Mouse (Mus musculus) layer of hippocampus, postnatal 36 days (tissue): ENCODE results near the gene Tnf. TPM values are rescaled to one million over a fixed set of nuclear protein-coding genes. Genes with fewer than 3 reads are reported as not detected.

Experiments
- DNase-seq, 2 experiments: peaks; one replicate each; pipeline ENCODE4 v3.0.0; 2022
- total RNA-seq, 2 experiments: library from RNA; stranded (reverse); gene quantifications; 2 replicates each; pipeline ENCODE4 v1.2.3; 2021

The Tnf gene
- total RNA-seq, 2 experiments from 2014 or later: not detected

DNA sequence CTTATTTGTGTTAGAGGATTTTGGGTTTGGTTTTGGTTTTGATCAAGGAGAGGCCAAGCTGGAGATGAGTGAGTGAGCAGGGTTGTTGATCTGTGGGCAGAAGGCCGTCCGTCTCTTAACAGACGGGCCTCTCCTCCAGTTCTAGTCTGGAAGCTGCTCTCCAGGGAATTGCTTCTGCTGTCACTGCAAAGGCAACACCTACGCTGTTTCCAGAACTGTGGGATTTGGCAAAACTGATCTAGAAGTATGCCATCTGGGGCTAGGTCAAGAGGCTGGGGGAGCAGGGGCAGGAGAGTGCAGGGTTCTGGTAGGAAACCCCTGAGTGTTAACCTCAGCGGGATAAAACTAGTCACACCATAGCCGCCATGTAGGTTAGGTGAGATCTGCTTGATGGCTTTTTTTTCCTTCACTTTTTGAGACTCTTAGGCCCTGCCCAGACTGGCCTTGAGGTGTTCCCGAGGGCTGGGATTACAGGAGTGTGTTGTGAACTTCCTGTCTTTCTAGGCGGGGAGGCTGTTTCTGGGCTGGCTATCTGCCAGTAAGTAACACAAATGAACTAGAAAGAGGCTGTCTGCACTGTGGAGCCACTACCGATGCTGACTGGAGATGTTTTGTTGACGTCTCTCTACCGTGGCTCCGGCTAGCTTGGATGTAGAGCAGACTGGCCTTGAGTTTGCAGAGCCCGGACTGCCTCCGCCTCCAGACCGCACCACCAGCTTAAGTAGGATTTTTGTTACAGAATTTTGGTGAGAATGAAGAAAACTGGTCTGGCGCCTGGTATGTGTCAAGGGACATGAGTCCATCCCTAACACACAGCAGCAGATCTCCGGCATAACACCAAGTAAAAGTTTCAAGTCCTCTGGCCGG, 31.5 kb upstream of the Tnf start, which contains the start of gene Atp6v1g2:
Gene Atp6v1g2, plus strand, starts transcription at position 547 of the 867 bp plus-strand sequence.
- DNase-seq: no peak

DNA sequence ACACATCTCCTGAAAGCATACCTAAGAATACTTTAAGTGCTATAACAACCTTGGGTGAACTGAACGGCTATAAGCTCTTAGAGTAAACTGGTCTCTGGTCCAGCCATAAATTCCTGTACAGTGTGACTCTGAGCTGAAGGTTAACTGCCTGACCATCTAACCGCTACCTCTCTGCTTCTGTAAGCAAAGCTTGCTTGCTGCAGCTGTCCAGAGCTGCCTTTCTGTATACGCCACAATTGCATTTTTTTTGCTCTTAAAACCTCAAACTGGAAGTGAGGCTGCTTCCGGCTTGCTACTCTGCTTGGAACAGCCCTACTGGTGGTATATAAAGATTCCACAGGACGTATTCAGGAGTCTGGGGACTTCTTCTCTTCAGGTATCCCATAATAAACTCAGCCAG, 30.9 kb upstream of the Tnf start:
- DNase-seq: no peak

DNA sequence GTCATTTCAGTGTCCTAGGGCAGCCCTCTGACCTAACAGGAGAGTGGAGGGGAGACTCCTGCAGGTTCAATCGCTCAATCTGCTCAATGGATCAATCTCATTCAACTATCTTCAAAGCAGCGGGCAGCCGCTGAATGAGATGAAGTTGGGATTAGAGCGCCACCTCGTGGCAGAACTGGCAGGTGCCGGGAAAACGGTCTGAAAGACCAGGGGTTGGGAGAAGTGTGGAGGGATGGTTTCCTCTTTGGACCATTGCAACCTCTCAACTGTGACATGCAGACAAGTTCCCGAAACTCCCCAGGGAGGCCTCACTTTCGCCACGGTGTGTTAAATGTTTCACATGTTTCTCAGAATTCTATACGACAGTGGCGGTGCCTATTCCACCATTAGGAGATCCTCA, 30.2 kb upstream of the Tnf start:
- peak; percentile 85 to 87 for DNase-seq

DNA sequence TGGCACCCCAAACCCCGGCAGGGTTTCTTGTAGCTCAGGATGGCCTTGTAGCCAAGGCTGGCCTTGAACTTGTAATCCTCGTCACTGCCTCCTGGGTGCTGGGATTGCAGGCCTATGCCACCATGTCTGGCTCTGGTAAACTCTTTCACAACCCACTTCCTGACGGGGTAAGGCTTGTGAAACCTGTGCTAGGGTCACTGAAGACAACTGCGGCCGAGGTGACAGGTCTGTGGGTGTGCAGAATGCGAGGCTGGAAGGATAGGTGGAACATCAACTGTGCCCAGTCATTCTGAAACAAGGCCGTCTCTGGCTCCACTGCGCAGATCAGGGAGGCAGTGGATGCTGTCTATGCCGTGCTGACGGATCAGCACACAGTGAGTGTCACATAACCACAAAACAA, 29.2 kb upstream of the Tnf start:
- DNase-seq: no peak

DNA sequence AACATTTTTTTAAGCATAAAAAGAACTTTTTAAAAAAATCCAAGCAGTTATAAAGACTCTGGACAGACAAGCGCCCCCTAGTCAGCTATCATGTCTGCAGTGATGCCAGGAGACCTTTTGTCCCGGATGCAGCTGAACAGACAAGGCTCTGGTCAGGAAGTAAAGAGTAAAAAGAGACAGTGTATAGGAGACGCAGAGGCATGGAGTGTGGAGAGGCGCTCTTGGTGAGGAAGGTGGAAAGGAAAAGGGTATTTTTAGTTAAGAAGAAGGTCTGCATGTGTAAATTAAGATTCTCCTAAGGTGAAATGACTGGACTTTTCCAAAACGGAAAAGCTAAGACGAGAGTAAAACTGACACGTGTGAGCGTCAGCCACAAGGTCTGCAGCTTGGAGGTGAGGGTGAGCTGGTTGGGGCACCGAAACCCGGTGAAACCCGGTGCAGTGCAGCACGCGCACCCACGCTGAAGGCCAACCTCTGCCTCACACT, 24.8 kb upstream of the Tnf start:
- DNase-seq: no peak

DNA sequence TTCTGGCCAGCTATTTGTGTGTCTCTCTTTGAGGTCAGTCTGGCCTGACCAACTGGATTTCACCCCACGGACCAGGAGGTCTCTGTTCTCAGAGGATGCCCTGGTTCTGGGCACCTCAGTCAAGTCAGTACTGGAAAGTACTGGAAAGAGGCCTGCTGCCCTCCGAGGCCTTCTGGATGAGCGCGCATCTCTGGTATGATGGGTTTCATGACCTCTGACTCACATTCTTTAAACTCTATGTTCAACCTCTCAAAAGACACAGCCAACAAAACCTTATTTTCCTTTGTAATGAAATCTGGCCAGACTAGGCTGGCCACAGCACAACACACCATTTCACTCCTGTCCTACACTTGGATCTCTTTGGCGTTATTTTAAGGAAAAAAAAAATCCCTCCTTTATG, 23.6 kb upstream of the Tnf start:
- DNase-seq: no peak

DNA sequence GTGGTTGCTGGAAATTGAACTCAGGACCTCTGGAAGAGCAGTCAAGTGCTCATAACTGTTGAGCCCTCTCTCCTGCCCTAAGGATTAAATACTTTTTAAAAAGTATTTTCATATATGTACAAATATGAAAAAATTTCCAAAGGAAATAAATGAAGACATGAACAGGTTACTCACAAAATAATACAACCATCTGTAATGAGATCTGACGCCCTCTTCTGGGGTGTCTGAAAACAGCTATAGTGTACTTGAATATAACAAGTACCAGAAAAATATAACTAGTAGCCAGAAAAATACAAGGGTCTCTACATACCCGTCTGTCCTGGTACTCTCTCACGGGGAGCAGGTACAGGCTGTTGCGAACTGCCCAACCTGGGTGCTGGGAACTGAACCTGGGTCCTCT, 22.8 kb upstream of the Tnf start:
- no peak for DNase-seq

DNA sequence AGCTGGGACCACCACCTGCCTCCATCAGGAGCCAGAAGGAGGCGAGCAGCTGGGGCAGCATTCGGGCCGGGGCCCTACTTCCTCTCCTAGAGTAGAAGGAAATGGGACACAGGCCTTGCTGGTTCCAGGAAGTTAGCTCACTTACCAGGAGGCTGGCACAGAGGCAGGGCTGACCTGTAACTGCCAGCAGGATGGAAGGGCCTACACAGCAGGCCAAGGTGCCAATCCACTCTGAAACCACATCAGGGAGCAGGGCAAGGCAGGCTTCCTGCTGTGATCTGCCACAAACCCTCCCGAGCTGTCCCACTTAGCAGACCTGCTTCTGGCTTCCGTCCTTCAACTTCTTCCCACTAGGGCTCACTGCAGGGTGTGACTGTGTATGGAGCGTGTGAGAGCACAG, 20.5 kb upstream of the Tnf start:
- no peak for DNase-seq

DNA sequence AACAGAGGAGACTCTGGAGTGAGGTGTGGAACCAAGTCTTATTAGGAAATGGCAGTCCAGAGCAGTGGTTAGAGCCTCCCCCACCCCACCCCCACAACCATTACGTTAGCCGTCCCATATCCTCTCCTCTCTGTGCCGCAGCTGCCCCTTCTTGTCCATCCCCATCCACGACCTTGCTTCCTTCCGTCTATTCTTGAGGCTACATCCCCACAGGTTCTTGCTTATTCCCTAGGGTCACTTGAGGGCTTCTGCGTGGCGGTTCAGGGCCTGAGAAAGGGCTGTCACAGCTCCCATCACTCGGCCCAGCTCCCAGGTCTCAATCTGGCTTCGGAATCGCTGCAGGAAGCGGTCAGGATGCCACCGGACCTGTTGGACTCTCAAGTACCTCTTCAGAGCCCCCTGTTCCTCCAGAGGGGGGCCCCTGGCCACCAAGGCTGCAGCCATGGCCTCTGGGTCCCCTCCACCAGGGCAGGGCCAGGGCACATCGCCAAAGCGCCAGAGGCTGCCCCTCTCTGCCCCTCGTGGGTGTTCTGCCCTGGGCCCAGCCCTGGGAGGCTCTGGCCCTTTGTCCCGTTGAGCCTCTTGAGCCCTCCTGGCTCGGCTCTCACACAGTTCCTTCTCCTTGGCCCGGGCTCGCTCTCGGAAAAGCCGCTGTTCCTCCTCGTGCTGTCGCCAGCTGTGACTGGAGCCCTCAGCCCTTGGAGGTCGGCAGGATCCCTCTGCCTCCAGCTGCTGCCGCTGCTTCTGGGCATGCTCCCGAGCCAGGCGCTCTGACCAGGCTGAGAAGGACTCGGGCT, 18.5 kb upstream of the Tnf start, which contains the start of gene Gm16181:
Gene Gm16181, plus strand, starts transcription at position 679 of the 797 bp plus-strand sequence.
- no peak for DNase-seq

DNA sequence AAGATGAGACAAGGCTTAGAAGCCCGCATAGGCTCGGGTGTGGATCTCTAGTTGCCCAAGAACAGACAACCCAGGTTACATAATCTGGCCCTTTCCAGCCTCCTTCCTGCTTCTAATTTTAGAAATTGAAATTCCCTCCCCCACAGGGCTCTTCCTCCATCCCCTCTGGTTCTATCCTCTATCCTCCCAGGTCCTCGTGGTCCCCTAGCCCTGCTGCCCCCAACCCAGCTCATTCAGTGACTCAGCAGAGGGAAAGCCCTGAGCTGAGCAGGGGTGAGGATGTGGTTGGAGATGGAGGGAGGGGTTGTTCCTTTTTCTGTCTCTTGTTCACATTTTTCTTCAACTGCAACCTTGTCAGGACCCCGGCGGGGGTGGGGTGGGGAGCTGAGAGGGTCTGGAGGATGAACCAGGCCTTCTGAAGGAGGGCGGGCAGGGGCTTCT, 17.8 kb upstream of the Tnf start:
- DNase-seq: no peak

DNA sequence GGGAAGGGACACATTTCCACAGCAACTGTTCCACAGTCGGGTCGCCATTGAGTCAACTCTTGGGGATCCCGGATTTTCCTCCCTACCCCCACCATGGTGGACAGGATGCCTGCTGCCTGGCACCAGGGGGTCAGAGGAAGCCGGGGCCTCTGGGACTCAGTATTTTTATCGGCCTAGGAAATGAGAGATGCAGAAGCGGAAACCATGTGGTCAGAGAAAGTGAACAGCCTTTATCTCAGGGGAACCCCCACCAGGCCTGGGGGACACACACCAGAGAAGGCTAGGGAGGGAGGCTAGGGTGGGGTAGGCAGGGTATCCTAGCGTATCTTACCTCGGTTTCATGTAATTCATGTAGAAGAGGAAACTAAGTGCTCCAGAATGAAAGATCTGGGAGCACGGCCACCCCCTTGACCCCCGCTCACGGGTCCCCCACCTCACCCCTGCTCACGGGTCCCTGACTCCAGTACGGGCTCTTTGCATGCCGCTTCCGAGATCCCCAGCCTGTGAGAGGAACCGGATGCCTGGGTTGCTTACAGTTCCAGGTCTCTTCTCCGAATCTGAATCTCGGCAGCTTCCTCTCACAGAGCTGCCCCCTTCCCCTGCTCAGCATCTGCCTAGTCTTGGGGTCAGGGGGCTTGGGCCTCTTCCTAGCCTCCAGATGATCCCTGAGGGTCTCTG, 16.8 kb upstream of the Tnf start:
- DNase-seq: no peak

DNA sequence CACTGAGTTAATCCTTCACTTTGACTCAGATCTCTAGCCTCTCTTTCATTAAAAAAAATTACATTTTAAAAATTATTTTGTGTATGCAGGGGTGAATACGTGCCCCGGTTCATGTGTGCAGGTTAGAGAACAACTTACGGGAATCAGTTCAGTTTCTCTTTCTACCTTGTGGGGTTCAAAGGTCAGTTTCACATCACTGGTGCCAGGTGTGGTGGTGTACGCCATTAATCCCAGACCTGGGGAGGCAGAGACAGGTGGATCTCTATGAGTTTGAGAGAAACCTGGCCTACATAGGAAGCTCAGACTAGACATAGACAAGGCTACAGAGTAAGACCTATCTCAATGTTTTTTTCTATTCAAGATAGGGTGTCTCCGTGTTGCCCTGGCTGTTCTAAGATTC, 11.3 kb upstream of the Tnf start:
- no peak for DNase-seq

DNA sequence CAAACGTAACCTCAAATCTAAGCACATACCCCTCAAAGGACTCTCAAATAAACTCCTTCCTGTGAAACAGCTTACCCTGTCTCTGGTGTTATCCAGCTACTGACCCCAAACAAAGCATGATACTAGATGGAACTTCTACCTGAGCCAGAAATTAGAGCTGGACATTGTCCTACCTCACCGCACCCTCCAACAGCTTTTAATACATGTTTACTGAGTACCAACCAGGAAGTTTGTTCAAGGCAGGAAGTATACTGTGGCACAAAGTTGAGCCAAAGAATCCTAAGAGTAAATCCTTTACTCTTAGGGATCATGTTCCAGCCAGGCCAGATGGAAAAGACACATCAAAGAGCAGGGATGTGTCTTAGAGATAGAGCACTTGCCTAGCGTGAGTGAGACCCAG, 8.8 kb upstream of the Tnf start:
- DNase-seq: no peak

DNA sequence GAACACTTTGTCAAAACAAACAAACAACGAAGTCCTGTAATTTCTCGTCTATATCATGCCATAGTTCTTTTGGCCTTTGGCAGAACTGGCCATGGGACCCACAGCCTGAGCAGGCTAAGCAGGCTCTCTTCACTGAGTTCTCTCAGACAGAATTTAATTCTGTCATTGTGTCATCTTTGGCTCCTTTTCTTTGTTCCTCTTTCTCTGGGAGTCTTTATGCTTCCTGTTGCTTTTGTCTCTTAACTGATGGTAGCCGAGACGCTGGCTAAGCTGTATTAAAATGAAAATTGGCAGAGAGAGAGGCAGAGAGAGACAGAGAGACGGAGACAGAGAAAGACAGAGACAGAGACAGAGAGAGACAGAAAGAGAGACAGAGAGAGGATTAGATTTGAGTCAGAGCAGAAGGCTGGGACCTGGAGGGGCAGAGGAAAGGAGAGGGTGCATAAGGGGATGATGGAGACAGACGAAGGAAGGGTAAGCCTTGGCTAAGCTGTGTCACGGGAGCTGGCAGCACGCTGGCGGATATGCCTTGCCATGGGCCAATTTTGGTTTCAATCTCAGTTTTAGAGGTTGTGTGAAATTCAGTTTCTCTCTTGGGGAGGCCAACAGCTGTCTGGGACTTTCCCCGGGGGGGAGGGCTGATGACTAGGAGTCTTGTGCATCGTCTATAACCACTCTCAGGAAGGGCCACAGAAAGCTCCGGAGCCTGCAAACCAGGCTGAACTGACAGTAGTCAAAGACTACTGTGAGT, 8.2 kb upstream of the Tnf start:
- no peak for DNase-seq

DNA sequence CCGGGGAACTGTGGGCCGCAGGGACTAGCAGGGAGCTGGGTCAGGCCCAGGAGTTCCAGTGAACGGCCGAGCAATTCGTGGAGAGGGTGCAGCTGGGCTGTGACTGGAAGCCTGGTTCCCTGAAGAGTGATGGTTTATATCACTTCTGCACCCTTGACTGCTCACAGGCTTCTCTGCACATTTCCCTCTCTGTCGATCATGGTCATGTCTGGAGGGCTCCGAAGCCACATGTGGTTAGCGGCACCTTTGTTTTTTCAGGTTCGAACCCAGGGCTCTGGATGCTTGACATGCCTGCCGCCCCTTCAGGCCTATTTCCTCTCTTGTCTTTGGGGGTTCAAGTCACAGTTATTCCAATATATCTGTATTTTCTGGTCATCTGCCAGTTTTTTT, 3.6 kb upstream of the Tnf start:
- no peak for DNase-seq

DNA sequence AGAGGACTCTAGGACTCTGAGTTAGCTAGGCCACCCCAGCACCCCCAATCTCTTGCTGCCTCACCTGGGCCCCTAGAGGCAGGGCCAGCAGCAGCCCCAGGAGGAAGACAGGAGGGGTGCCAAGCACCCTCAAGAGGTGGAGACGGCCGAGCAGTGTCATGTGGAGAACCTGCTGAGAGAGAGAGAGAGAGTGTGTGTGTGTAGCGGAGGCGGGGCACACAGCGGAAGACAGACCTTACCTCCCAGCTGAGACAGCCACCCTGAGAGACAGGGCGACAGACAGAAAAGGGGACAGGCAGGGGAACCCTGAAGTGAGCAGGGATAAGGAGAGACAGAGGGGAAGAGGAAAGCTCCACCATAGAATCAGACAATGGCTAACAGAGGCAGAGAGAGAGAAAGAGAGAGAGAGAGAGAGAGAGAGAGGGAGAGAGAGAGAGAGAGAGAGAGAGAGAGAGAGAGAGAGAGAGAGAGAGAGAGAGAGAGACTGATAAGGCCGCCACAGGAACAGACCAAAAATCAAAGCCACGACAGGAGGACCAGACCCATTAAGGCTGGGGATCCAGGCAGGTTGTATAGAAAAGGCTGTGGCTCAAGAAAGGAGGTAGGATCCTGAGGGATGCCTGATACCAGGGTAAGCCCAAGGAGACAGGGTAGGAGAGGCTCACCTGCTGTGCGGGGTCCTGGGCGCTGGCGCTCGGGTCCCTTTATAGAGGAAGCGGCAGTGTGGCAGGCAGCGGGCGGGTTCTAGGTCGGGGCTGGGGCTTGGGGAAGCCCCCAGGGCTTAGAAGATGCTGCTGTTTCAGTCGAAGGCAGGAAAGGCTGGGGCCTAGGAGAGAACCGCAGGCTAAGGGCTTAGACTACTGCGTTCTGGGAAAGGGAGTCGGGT, 2.9 kb upstream of the Tnf start, which contains the start of gene Lta:
Gene Lta, minus strand, starts transcription at position 858 of the 886 bp plus-strand sequence.
- DNase-seq: no peak

DNA sequence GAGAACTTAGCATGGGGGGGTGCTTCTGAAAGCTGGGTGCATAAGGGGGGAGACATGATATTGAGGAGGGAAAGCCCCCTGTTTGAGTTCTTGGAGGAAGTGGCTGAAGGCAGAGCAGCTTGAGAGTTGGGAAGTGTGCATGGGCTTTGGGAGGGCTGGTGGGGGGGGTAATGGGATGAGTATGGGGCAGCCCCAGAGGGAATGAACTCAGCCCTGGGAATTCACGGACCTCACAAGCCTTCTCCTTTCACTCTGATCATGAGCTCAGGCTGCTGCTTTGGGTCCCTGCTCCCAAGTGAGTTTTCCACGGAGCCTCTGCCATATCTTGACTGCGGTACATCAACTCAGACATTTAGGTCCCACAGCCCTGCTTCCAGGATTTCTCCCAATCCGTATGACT, 635 bp upstream of the Tnf start:
- DNase-seq: no peak

DNA sequence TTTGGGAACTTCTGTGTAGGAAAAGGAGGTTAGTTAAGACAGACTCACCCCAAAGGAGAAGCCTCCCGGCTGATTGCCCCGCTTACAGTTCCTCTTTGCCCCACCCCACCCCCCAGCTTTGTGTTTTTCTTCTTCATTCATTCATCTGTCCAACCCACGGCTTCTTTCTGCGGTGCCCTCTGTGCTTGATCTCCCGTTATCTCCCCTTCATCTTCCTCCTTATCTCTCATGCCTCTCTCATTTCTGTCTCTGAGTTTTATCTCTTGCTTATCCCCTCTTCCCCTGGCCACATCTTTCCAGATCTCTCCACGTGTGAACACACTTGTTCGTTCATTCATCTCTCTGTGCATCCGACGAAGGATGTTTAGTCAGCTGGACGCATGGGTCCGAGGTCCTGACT, 679 bp downstream of the Tnf start:
- no peak for DNase-seq

DNA sequence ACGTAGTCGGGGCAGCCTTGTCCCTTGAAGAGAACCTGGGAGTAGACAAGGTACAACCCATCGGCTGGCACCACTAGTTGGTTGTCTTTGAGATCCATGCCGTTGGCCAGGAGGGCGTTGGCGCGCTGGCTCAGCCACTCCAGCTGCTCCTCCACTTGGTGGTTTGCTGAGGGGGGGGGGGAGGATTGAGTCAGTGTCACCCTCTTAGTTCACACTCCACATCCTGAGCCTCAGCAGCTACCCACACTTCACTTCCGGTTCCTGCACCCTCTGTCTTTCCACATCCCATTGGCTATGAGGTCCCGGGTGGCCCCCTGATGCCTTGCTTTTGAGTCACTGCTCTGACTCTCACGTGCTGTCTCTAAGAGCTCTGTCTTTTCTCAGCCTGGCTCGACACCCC, 1.4 kb downstream of the Tnf start:
- DNase-seq: no peak

DNA sequence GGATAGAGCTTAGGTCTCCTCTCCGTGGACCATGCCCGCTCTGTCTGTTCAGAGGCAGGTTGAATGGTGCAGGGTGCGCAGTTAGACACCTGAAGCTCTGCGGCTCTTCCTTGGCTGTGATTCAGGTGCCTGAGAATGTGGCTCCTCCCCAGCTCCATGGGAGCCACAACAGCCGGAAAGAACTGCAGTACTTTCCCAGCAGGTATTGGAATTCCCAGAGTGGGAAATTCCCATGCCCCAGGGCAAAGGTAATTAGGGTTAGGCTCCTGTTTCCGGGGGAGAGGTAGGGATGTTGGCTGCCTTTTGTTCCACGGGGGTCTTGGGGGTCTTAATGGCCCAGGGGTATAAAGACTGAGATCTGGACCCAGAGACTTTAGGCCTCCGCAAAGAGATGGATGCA, 2.9 kb downstream of the Tnf start:
- DNase-seq: no peak

DNA sequence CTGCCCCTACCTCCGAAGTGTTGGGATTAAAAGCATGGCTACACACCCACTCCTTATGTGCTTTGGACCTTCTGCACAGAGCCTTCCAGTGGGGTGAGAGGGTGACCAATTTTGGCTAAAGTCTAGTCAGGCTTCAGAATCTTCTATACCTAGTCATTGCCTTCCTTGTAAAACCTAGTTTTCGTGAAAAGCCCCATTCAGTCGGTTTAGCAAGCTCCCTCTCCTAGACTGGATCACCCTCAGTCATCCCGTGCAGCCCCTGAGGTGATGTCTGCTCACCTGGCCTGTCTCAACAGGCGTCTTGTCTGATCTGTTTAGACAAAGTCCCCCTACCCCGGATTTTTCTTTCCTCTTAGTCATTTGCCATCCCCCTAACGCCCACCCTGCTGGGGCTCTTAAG, 3.8 kb downstream of the Tnf start:
- no peak for DNase-seq
